Mouse (Mus musculus) limb, embryonic 10.5 days (tissue): Measurements from ENCODE around the gene Il1r1. TPM values are rescaled to one million over a fixed set of nuclear protein-coding genes. Genes with fewer than 3 reads are reported as not detected.

Experiments
- DNase-seq: peaks from one replicate; pipeline ENCODE4 v3.0.0-alpha.2; 2017; ENCODE audit warnings: low spot score
- H3K27ac ChIP-seq: fragments of 300-500 bp; sonication (generic); 2 replicates; pipeline ENCODE4 v1.5.1; 2016; ENCODE audit warnings: mild to moderate bottlenecking
- H3K27me3 ChIP-seq: fragments of 300-500 bp; sonication (generic); 2 replicates; pipeline ENCODE4 v1.6.1; 2016; ENCODE audit warnings: low read depth, mild to moderate bottlenecking; ENCODE audit not compliant: poor library complexity, severe bottlenecking
- H3K36me3 ChIP-seq: fragments of 300-500 bp; sonication (generic); 2 replicates; pipeline ENCODE4 v1.6.1; 2016; ENCODE audit warnings: mild to moderate bottlenecking, moderate library complexity
- H3K4me1 ChIP-seq: fragments of 300-500 bp; sonication (generic); 2 replicates; pipeline ENCODE4 v1.6.1; 2016
- H3K4me3 ChIP-seq: fragments of 300-500 bp; sonication (generic); 2 replicates; pipeline ENCODE4 v1.5.1; 2016; ENCODE audit warnings: mild to moderate bottlenecking, moderate library complexity
- H3K9me3 ChIP-seq: fragments of 300-500 bp; sonication (generic); replicated peaks from 2 replicates; pipeline ENCODE4 v1.6.1; 2016; ENCODE audit warnings: mild to moderate bottlenecking
- WGBS: fragments of 180-500 bp; shearing (Covaris S2); methylation state at CpG from one replicate; pipeline ENCODE4 v1.1.7; 2016; 5-methylcytosine and 5-hydroxymethylcytosine counted together
- polyA plus RNA-seq: library from polyadenylated mRNA; unstranded; fragments of >200 nt; fragmentation: Nextera tagmentation; extraction: Ambion mirVana; gene quantifications from 2 replicates; pipeline ENCODE4 v1.2.1, GENCODE M21; 2016

The Il1r1 gene
- polyA plus RNA-seq, 1 experiment from 2014 or later: 0.60 TPM

GRCm38 (mm10) chr1:40217521-40217920 is 7.4 kb upstream of the Il1r1 start:
- no peak overlapping the region for H3K27ac ChIP-seq

GRCm38 (mm10) chr1:40218603-40219002 is 6.3 kb upstream of the Il1r1 start:
- Histone ChIP-seq H3K4me3 (no peak overlapping the region), H3K27ac (no peak overlapping the region), H3K4me1 (no peaks in the 10 kb centered on the region), H3K9me3 (no peaks in the 10 kb centered on the region), H3K36me3 (no peaks in the 10 kb centered on the region), H3K27me3 (no peaks in the 10 kb centered on the region)
- WGBS: 77% methylated on average over 3 of the region's 3 CpGs
- no peak for DNase-seq

More at GRCm38 (mm10) chr1:40217521-40217920, 7.4 kb upstream of the Il1r1 start:
- H3K4me1 ChIP-seq: no peaks in the 10 kb centered on the region
- DNase-seq: no peak
- no peaks in the 10 kb centered on the region for H3K27me3 ChIP-seq
- WGBS: 88% methylated on average over 5 of the region's 5 CpGs
- H3K36me3 ChIP-seq: no peaks in the 10 kb centered on the region
- H3K4me3 ChIP-seq: no peak overlapping the region
- no peaks in the 10 kb centered on the region for H3K9me3 ChIP-seq

- Histone ChIP-seq H3K9me3 (no peaks in the 10 kb centered on the region), H3K4me1 (no peaks in the 10 kb centered on the region), H3K36me3 (no peaks in the 10 kb centered on the region), H3K27me3 (no peaks in the 10 kb centered on the region), H3K4me3 (no peak overlapping the region), H3K27ac (no peak overlapping the region)
- no peak for DNase-seq
- WGBS: 62% methylated on average over 1 of the region's 1 CpGs
These were observed 4.3 kb upstream of the Il1r1 start for GRCm38 (mm10) chr1:40220549-40220948.

GRCm38 (mm10) chr1:40221864-40222263 is 3.0 kb upstream of the Il1r1 start:
- H3K9me3 ChIP-seq: no peaks in the 10 kb centered on the region
- no peaks in the 10 kb centered on the region for H3K27me3 ChIP-seq
- 74% methylated on average over 4 of the region's 4 CpGs for whole genome bisulfite sequencing

GRCm38 (mm10) chr1:40222680-40223079 is 2.2 kb upstream of the Il1r1 start:
- WGBS: 69% methylated on average over 8 of the region's 8 CpGs
- Histone ChIP-seq H3K36me3 (no peaks in the 10 kb centered on the region), H3K4me3 (no peak overlapping the region), H3K27ac (no peak overlapping the region), H3K4me1 (no peaks in the 10 kb centered on the region), H3K27me3 (no peaks in the 10 kb centered on the region), H3K9me3 (no peaks in the 10 kb centered on the region)
- no peak for DNase-seq

More at GRCm38 (mm10) chr1:40221864-40222263, 3.0 kb upstream of the Il1r1 start:
- Histone ChIP-seq H3K4me3 (no peak overlapping the region), H3K27ac (no peak overlapping the region), H3K4me1 (no peaks in the 10 kb centered on the region), H3K36me3 (no peaks in the 10 kb centered on the region)
- no peak for DNase-seq

- Histone ChIP-seq H3K4me1 (peaks cover 6% of the 10 kb centered on the region), H3K36me3 (no peaks in the 10 kb centered on the region), H3K9me3 (no peaks in the 10 kb centered on the region), H3K27ac (no peak overlapping the region), H3K27me3 (no peaks in the 10 kb centered on the region), H3K4me3 (no peak overlapping the region)
- 89% methylated on average over 2 of the region's 2 CpGs for WGBS
- no peak for DNase-seq
These were observed 1.3 kb upstream of the Il1r1 start for GRCm38 (mm10) chr1:40223591-40223990.

GRCm38 (mm10) chr1:40225580-40225979 is 700 bp downstream of the Il1r1 start:
- H3K9me3 ChIP-seq: no peaks in the 10 kb centered on the region
- 71% methylated on average over 2 of the region's 2 CpGs for WGBS
- no peak for DNase-seq
- peaks cover 6% of the 10 kb centered on the region for H3K4me1 ChIP-seq
- no peaks in the 10 kb centered on the region for H3K27me3 ChIP-seq
- H3K36me3 ChIP-seq: no peaks in the 10 kb centered on the region
- H3K4me3 ChIP-seq: no peak overlapping the region
- no peak overlapping the region for H3K27ac ChIP-seq

GRCm38 (mm10) chr1:40229033-40229432 is 4.2 kb downstream of the Il1r1 start:
- WGBS: 85% methylated on average over 3 of the region's 3 CpGs
- no peak overlapping the region for H3K4me3 ChIP-seq
- H3K9me3 ChIP-seq: no peaks in the 10 kb centered on the region
- no peaks in the 10 kb centered on the region for H3K36me3 ChIP-seq
- DNase-seq: no peak
- no peaks in the 10 kb centered on the region for H3K27me3 ChIP-seq
- peaks cover 20% of the 10 kb centered on the region for H3K4me1 ChIP-seq
- no peak overlapping the region for H3K27ac ChIP-seq

GRCm38 (mm10) chr1:40229771-40230280 is 4.9 kb downstream of the Il1r1 start:
- WGBS: 92% methylated on average over 3 of the region's 3 CpGs
- H3K27me3 ChIP-seq: no peaks in the 10 kb centered on the region
- no peak for DNase-seq
- H3K4me3 ChIP-seq: no peak overlapping the region
- H3K36me3 ChIP-seq: no peaks in the 10 kb centered on the region
- H3K4me1 ChIP-seq: peaks cover 23% of the 10 kb centered on the region
- no peak overlapping the region for H3K27ac ChIP-seq
- H3K9me3 ChIP-seq: no peaks in the 10 kb centered on the region

- Histone ChIP-seq H3K27ac (no peak overlapping the region), H3K27me3 (no peaks in the 10 kb centered on the region), H3K4me3 (no peak overlapping the region), H3K9me3 (no peaks in the 10 kb centered on the region), H3K36me3 (no peaks in the 10 kb centered on the region), H3K4me1 (peaks cover 23% of the 10 kb centered on the region)
- 93% methylated on average over 7 of the region's 7 CpGs for WGBS
- no peak for DNase-seq
These were observed 5.5 kb downstream of the Il1r1 start for GRCm38 (mm10) chr1:40230336-40230735.

- Histone ChIP-seq H3K27me3 (no peaks in the 10 kb centered on the region), H3K36me3 (no peaks in the 10 kb centered on the region), H3K4me3 (no peak overlapping the region), H3K4me1 (peaks cover 23% of the 10 kb centered on the region), H3K9me3 (no peaks in the 10 kb centered on the region), H3K27ac (no peak overlapping the region)
- DNase-seq: no peak
- 85% methylated on average over 3 of the region's 3 CpGs for WGBS
These were observed 6.2 kb downstream of the Il1r1 start for GRCm38 (mm10) chr1:40231116-40231515.

GRCm38 (mm10) chr1:40233217-40233616 is 8.3 kb downstream of the Il1r1 start:
- Histone ChIP-seq H3K9me3 (no peaks in the 10 kb centered on the region), H3K36me3 (no peaks in the 10 kb centered on the region), H3K4me1 (peaks cover 25% of the 10 kb centered on the region), H3K27ac (peak overlapping the region; percentile 30; the same call in 1 of the 2 replicates), H3K4me3 (no peak overlapping the region), H3K27me3 (no peaks in the 10 kb centered on the region)
- peak; percentile 44 for DNase-seq
- 53% methylated on average over 7 of the region's 7 CpGs for WGBS

GRCm38 (mm10) chr1:40233621-40234020 is 8.7 kb downstream of the Il1r1 start:
- H3K36me3 ChIP-seq: no peaks in the 10 kb centered on the region
- H3K9me3 ChIP-seq: no peaks in the 10 kb centered on the region
- H3K27me3 ChIP-seq: no peaks in the 10 kb centered on the region
- peaks cover 23% of the 10 kb centered on the region for H3K4me1 ChIP-seq
- no peak overlapping the region for H3K4me3 ChIP-seq
- 86% methylated on average over 3 of the region's 3 CpGs for WGBS
- peak overlapping the region; percentile 26; the same call in 1 of the 2 replicates for H3K27ac ChIP-seq
- DNase-seq: no peak
